Mouse (Mus musculus): ENCODE measurements around the gene Fgr. TPM values are rescaled to one million over a fixed set of nuclear protein-coding genes. Genes with fewer than 3 reads are reported as not detected.

The Fgr gene
- total RNA-seq, 2 experiments from 2014 or later, result 0.47 to 0.78 TPM

DNA sequence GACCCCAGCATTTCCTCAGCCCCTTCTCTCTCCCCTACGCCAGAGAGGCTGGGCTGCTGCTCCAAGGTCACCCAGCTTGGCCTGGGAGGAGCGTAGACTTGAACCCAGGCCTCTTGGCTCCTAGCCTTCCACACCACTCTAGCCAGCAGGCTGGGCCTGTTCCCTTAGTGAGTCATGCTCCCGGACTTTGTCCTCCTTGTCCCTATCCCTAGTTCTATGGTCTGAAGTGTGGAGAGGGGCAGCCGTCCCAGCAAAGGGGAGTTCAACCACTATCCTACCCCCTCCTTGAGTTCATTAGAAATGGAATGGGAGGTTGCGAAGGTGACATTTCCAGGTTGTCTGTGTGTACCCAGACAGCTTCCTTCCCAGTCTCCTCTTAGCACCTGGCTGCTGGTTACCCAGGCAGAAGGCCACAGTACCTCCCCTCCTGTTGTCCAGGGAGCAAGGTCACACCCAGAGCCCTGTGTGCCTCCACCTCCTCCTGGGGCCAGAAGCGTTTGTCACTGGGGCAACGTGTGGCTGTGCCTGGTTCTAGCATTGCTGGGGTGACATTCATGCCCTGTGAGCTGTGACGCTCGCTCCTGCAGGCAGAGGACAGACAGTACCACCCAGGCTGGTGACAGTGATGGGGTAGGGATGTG, 76.4 kb downstream of the Fgr start:
- DNase-seq (ENCODE audit: low spot score in 2 of 2), result no peak

DNA sequence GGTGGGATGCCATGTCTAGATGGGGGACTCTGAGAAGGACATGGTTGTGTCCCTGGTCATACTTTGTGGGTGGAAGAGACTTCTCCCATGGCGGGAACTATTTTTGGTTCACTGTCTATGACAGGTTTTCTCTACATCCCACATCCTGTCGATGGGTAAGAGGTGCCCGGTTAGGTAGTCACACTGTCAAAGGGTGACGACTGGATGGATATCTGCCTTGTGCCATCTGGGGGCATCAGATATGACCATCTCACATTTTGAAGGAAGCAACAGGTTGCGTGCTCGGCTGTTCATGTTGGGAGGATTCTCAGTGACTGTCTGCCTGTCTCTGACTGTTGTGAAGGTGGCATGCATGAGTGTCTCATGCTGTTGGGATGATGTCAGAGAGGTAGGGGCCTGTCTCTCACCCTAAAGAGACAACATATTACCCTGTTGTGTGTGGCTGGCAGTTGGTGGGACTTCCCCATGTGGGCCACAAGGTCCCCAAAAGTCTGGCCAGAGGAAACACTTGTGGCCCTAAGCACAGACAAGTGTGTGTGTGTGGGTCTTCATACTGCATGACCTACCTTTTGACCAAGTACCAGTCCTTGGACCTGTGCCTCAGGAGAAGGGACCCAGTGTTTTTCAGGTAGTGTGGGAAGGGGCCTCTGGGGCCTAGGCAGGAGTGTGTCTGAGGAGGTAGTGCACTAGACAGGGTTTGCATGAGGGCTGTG, 77.1 kb downstream of the Fgr start:
- DNase-seq (ENCODE audit: low spot score in 2 of 2), result no peak

DNA sequence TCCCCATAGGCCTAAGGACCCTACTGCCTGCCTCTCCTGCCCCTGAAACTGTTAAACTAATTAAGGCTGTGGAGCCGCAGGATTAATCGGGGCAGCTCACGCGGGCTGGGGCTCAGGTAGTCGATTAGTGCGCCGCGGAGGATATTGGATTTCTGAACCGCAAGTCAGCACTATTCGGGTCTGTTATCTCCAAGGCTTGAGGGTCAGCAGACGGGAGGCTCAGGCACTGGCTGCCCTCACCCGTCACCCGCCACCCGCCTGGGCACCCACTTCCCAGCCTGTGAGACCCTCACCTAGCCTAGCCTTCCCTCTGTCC, 77.6 kb downstream of the Fgr start:
- no peak for DNase-seq (ENCODE audit: low spot score in 2 of 2)

Other genes starting within 250 kb of the Fgr start
- gene Xkr8, start 241.5 kb upstream of the Fgr start, total RNA-seq (2021), result 1 to 10 TPM; 2.8 to 5.3 TPM
- gene Smpdl3b, start 216.8 kb upstream of the Fgr start, total RNA-seq (2021), result 1 to 10 TPM; 2.3 to 2.6 TPM
- gene Rpa2, start 205.8 kb upstream of the Fgr start, total RNA-seq (2021), result 10 to 100 TPM; 25.0 to 25.9 TPM
- 1 to 10 TPM; 3.2 to 3.4 TPM for gene Themis2, start 177.7 kb upstream of the Fgr start, total RNA-seq (2021)
- 10 to 100 TPM; 30.6 to 31.3 TPM for gene Ppp1r8, start 130.9 kb upstream of the Fgr start, total RNA-seq (2021)
- gene Stx12, start 89.6 kb upstream of the Fgr start, total RNA-seq (2021), result 10 to 100 TPM; 42.5 to 45.7 TPM
- 10 to 100 TPM; 31.5 to 38.4 TPM for gene Fam76a, start 51.5 kb upstream of the Fgr start, total RNA-seq (2021)
- gene Ahdc1, start 37.2 kb downstream of the Fgr start, total RNA-seq (2021), result 100 to 1,000 TPM; 107 to 112 TPM
- 100 to 1,000 TPM; 110 TPM for gene Wasf2, start 156.4 kb downstream of the Fgr start, total RNA-seq (2021)
- under 1 TPM in 1 of 2 experiments, not detected in 1; 0.74 TPM for gene Cd164l2, start 238.0 kb downstream of the Fgr start, total RNA-seq (2021)
- gene Gpr3, start 238.4 kb downstream of the Fgr start, total RNA-seq (2021), result not detected